Mouse (Mus musculus) ES-E14 (cell line): ENCODE measurements around the gene Rnf167. TPM values are rescaled to one million over a fixed set of nuclear protein-coding genes. Genes with fewer than 3 reads are reported as not detected.
A peak's percentile ranks its signal among the peaks of the same experiment; 100 is the strongest.

ENCODE experiments used
- DNase-seq: peaks from one replicate; pipeline ENCODE4 v3.0.0-alpha.2; 2013; ENCODE audit warnings: low read depth, low spot score
- H3K27ac ChIP-seq: 2 replicates; pipeline ENCODE4 v1.5.1; 2012; ENCODE audit warnings: low read depth, mild to moderate bottlenecking, low read length, moderate library complexity, mixed read lengths; ENCODE audit not compliant: poor library complexity, insufficient read depth, severe bottlenecking
- H3K36me3 ChIP-seq: 2 replicates; pipeline ENCODE4 v1.6.1; 2012; ENCODE audit warnings: mild to moderate bottlenecking, low read length, moderate library complexity, mixed read lengths; ENCODE audit not compliant: control insufficient read depth, poor library complexity, insufficient read depth, severe bottlenecking
- H3K4me1 ChIP-seq, 2 experiments: fragments of 150-350 bp in 1 of 2; sonication (generic) in 1 of 2; 2 replicates each; pipeline ENCODE4 v1.6.1; 2012; ENCODE audit warnings: low read length in 2 of 2, mild to moderate bottlenecking in 1 of 2, mixed read lengths in 1 of 2; ENCODE audit not compliant: control insufficient read depth in 2 of 2, insufficient read depth in 2 of 2, poor library complexity in 1 of 2
- H3K4me3 ChIP-seq, 2 experiments: fragments of 150-350 bp in 1 of 2; sonication (generic) in 1 of 2; 2 replicates each; pipeline ENCODE4 v1.5.1; 2012; ENCODE audit warnings: low read length in 2 of 2, low read depth in 1 of 2, mild to moderate bottlenecking in 1 of 2, mixed read lengths in 1 of 2; ENCODE audit not compliant: insufficient read depth in 1 of 2, poor library complexity in 1 of 2, severe bottlenecking in 1 of 2
- H3K9ac ChIP-seq: 2 replicates; pipeline ENCODE4 v1.6.1; 2012; ENCODE audit warnings: low read depth, mild to moderate bottlenecking, low read length, mixed read lengths; ENCODE audit not compliant: poor library complexity, insufficient read depth, severe bottlenecking
- H3K9me3 ChIP-seq: fragments of 150-350 bp; sonication (generic); 2 replicates; pipeline ENCODE4 v1.6.1; 2012; ENCODE audit warnings: low read depth, mild to moderate bottlenecking, low read length; ENCODE audit not compliant: control insufficient read depth, insufficient read depth
- CHD2 ChIP-seq: IDR thresholded peaks from 2 replicates; pipeline ENCODE4 v1.6.1; 2014; ENCODE audit warnings: mild to moderate bottlenecking, low read depth, low read length, inconsistent platforms
- HCFC1 ChIP-seq: IDR thresholded peaks from 2 replicates; pipeline ENCODE4 v1.6.1; 2012; ENCODE audit warnings: low read length, inconsistent platforms, borderline replicate concordance; ENCODE audit not compliant: insufficient read depth
- MAFK ChIP-seq: IDR thresholded peaks from 2 replicates; pipeline ENCODE4 v1.6.1; 2014; ENCODE audit warnings: mild to moderate bottlenecking, low read depth, low read length, inconsistent platforms; ENCODE audit not compliant: insufficient read depth
- ZC3H11A ChIP-seq: IDR thresholded peaks from 2 replicates; pipeline ENCODE4 v1.6.1; 2012; ENCODE audit warnings: low read depth, mild to moderate bottlenecking, inconsistent platforms, low read length, borderline replicate concordance
- ZNF384 ChIP-seq: IDR thresholded peaks from 2 replicates; pipeline ENCODE4 v1.6.1; 2012; ENCODE audit warnings: low read depth, low read length, inconsistent platforms
- in situ Hi-C, 2 experiments: fragments of 600-800 bp; cut with MboI; formaldehyde crosslinking; loops; one replicate each; pipeline ENCODE4 v1.15.1; 2025; ENCODE audit warnings: low sequenced_read_pairs in 2 of 2, inconsistent platforms in 1 of 2; ENCODE audit not compliant: unreplicated experiment in 2 of 2
- total RNA-seq: library from RNA; depleted of rRNA; stranded (reverse); fragments of 300-350 nt; gene quantifications from 2 replicates; pipeline ENCODE4 v1.2.3, GENCODE M21; 2012

The Rnf167 gene
- total RNA-seq, 1 experiment: 113 TPM

- H3K9me3 ChIP-seq: no peaks in the 10 kb centered on the region
- TF ChIP-seq HCFC1: no peak
- no peak for TF ChIP-seq ZNF384
- no peak for TF ChIP-seq MAFK
- TF ChIP-seq ZC3H11A: no peak
- TF ChIP-seq CHD2: no peak
- H3K27ac ChIP-seq: no peak overlapping the region
- peak overlapping the region; percentile 43; the same call in 1 of the 2 replicates for H3K9ac ChIP-seq
- H3K4me3 ChIP-seq: no peak overlapping the region
- no peaks in the 10 kb centered on the region for H3K36me3 ChIP-seq
- in situ Hi-C loops: no loop called here
- H3K4me1 ChIP-seq: peaks cover 4 to 10% of the 10 kb centered on the region in 2 experiments; a peak in 1 of 4 replicates
- DNase-seq: no peak
These were observed 16.9 kb upstream of the Rnf167 start for GRCm38 (mm10) chr11:70630129-70630528.

GRCm38 (mm10) chr11:70635601-70636000 lies 11.4 kb upstream of the Rnf167 start:
- Histone ChIP-seq H3K9me3 (no peaks in the 10 kb centered on the region), H3K36me3 (no peaks in the 10 kb centered on the region), H3K4me3 (no peak overlapping the region), H3K9ac (no peak overlapping the region), H3K4me1 (no peaks in the 10 kb centered on the region), H3K27ac (no peak overlapping the region)
- in situ Hi-C loops: no loop called here
- TF ChIP-seq HCFC1 (no peak), ZNF384 (no peak), ZC3H11A (no peak), CHD2 (no peak), MAFK (no peak)
- DNase-seq: no peak

- in situ Hi-C loops: no loop called here
- H3K36me3 ChIP-seq: no peaks in the 10 kb centered on the region
- no peak overlapping the region for H3K27ac ChIP-seq
- H3K9me3 ChIP-seq: no peaks in the 10 kb centered on the region
- TF ChIP-seq MAFK (no peak), ZC3H11A (no peak), ZNF384 (no peak), HCFC1 (no peak), CHD2 (no peak)
- DNase-seq: no peak
- H3K4me3 ChIP-seq: no peak overlapping the region
- no peaks in the 10 kb centered on the region for H3K4me1 ChIP-seq
- no peak overlapping the region for H3K9ac ChIP-seq
These were observed 9.3 kb upstream of the Rnf167 start for GRCm38 (mm10) chr11:70637764-70638163.

- Histone ChIP-seq H3K9ac (no peak overlapping the region), H3K4me1 (no peaks in the 10 kb centered on the region), H3K4me3 (no peak overlapping the region), H3K9me3 (no peaks in the 10 kb centered on the region), H3K27ac (no peak overlapping the region), H3K36me3 (no peaks in the 10 kb centered on the region)
- in situ Hi-C loops: no loop called here
- TF ChIP-seq MAFK (no peak), HCFC1 (no peak), ZNF384 (no peak), ZC3H11A (no peak), CHD2 (no peak)
- no peak for DNase-seq
These were observed 8.7 kb upstream of the Rnf167 start for GRCm38 (mm10) chr11:70638293-70638692.

GRCm38 (mm10) chr11:70638714-70639278 lies 8.2 kb upstream of the Rnf167 start, which contains the start of gene Gp1ba:
Gp1ba (plus strand) TSS chr11:70639122.
- no peak for TF ChIP-seq ZC3H11A
- no peak for TF ChIP-seq MAFK
- TF ChIP-seq ZNF384: no peak
- no peak for TF ChIP-seq CHD2
- TF ChIP-seq HCFC1: no peak
- no peaks in the 10 kb centered on the region for H3K36me3 ChIP-seq
- no peak within 1 kb of the TSS for H3K27ac ChIP-seq
- no peaks in the 10 kb centered on the region for H3K4me1 ChIP-seq
- no peak within 1 kb of the TSS for H3K9ac ChIP-seq
- in situ Hi-C loops: no loop called here
- H3K4me3 ChIP-seq: no peak within 1 kb of the TSS
- DNase-seq: no peak
- no peaks in the 10 kb centered on the region for H3K9me3 ChIP-seq
